ENCODE assay signal across 8 mouse cellular contexts in the genomic region with DNA sequence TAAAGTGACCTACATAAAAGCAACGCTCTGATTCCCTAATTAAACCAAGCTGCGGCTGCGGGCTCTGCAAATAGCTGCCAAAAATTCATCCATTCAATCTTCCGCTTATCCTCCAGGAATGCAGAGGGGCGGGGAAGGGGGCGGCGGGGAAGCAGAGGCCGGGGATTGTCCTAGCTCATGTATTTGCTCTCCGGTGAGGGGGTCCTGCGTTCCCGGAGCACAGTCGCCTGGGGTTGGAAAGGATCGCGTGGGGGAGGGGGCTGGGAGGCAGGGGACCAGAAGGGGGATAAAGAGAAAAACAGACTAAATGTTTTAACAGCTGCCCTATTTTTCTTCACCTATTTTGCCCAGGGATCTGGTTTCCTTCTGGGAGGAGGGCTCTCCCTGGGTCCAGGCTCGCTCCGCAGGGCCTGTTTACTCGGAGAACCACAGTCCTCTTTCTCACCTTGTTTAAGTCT.
A peak's percentile ranks its signal among the peaks of the same experiment; 100 is the strongest.
DNase-seq lines count a peak whose midpoint lies in the region; ATAC-seq and TF ChIP-seq lines count a peak whose summit lies in the region.

No protein-coding gene starts in this region.

- peak overlapping the region; percentile 9 for H3K4me3 ChIP-seq in cerebellum, adult 2 months (replicated peaks; ENCODE audit: insufficient read depth, low read depth, low read length)
- H3K4me3 ChIP-seq in intestine, embryonic 15.5 days (replicated peaks): peak overlapping the region; percentile 19; the same call in 1 of the 2 replicates
- H3K4me3 ChIP-seq in myocyte: no peak overlapping the region

- no peak overlapping the region for H3K9ac ChIP-seq in intestine, embryonic 15.5 days

- no peaks in the 10 kb centered on the region for H3K79me2 ChIP-seq in myocyte (ENCODE audit: control insufficient read depth, insufficient read depth)

- H3K27ac ChIP-seq in cerebellum, adult 2 months (ENCODE audit: insufficient read depth, low read length): no peak overlapping the region
- peak overlapping the region; percentile 81 for H3K27ac ChIP-seq in intestine, embryonic 15.5 days

- no peak for TF ChIP-seq CTCF in cerebellum, adult 2 months (IDR thresholded peaks at IDR 0.05; ENCODE audit: borderline replicate concordance, insufficient read depth, low read depth, low read length)

- peak; percentile 17 to 26 for DNase-seq in cerebellum, adult 2 months
- no peak for DNase-seq in cerebellum, adult 11-12 months
- DNase-seq in ovary, postnatal 14 days (ENCODE audit: low spot score): peak; percentile 10
- DNase-seq in ovary, postnatal 10 days (ENCODE audit: low spot score): no peak
- DNase-seq in thymus, postnatal 4 days: no peak
- DNase-seq in adrenal gland, adult 8-10 months: no peak

- WGBS in cerebellum, adult 2 months: 4% methylated on average over 17 of the region's 17 CpGs
- WGBS in intestine, embryonic 15.5 days: 8% methylated on average over 17 of the region's 17 CpGs

- no peak for TF ChIP-seq POLR2A in cerebellum, adult 2 months (IDR thresholded peaks at IDR 0.05; ENCODE audit: borderline replicate concordance, insufficient read depth, low read length)
- TF ChIP-seq POLR2A in myocyte (IDR thresholded peaks at IDR 0.05; ENCODE audit: insufficient read length, low read depth): no peak

- no peaks in the 10 kb centered on the region for H3K9me3 ChIP-seq in intestine, embryonic 15.5 days

- H3K4me2 ChIP-seq in intestine, embryonic 15.5 days (replicated peaks): peak overlapping the region; percentile 54
- peak overlapping the region; percentile 59 for H3K4me2 ChIP-seq in myocyte (ENCODE audit: low read depth)

- no peaks in the 10 kb centered on the region; the same call in 1 of the 2 replicates for H3K4me1 ChIP-seq in cerebellum, adult 2 months (ENCODE audit: control insufficient read depth, insufficient read depth, low read length)
- peaks cover 9% of the 10 kb centered on the region; the same call in 1 of the 2 replicates for H3K4me1 ChIP-seq in intestine, embryonic 15.5 days (replicated peaks)

- H3ac ChIP-seq in myocyte (ENCODE audit: control insufficient read depth, insufficient read length): no peak overlapping the region

- H3K27me3 ChIP-seq in cerebellum, adult 2 months (ENCODE audit: control insufficient read depth, insufficient read depth, low read length): no peaks in the 10 kb centered on the region
- no peaks in the 10 kb centered on the region for H3K27me3 ChIP-seq in intestine, embryonic 15.5 days (replicated peaks)
- H3K27me3 ChIP-seq in myocyte (ENCODE audit: control insufficient read depth, insufficient read depth, insufficient read length): no peaks in the 10 kb centered on the region

- no peaks in the 10 kb centered on the region for H3K36me3 ChIP-seq in intestine, embryonic 15.5 days
- H3K36me3 ChIP-seq in myocyte (ENCODE audit: control insufficient read depth, insufficient read depth): no peaks in the 10 kb centered on the region

- ATAC-seq in intestine, embryonic 15.5 days: peak; percentile 72

TF ChIP-seq in myocyte, 11 proteins besides CTCF, POLR2A, EP300 and RAD21:
- TF ChIP-seq TCF12 (IDR thresholded peaks at IDR 0.05; ENCODE audit: insufficient read depth, poor library complexity, severe bottlenecking) (no peak), REST (IDR thresholded peaks at IDR 0.05; ENCODE audit: insufficient read depth, insufficient read length) (no peak), USF1 (IDR thresholded peaks at IDR 0.05; ENCODE audit: low read depth) (no peak), MAX (IDR thresholded peaks at IDR 0.05; ENCODE audit: low read depth) (no peak)

Comparison
In these comparisons a context has a peak if more than half of its experiments do, and no peak if none do; other contexts are left out.
1. DNase-seq: peak in cerebellum, adult 2 months (2 of 2) and ovary, postnatal 14 days (single experiment); none in cerebellum, adult 11-12 months (single experiment), ovary, postnatal 10 days (single experiment), thymus, postnatal 4 days (single experiment) and adrenal gland, adult 8-10 months (single experiment).